Mouse (Mus musculus) heart, embryonic 16.5 days (tissue): Measurements from ENCODE around the gene Chrnb1. TPM values are rescaled to one million over a fixed set of nuclear protein-coding genes. Genes with fewer than 3 reads are reported as not detected.

Experiments
- ATAC-seq: fragments of 200-750 bp; cut with Nextera tagmentation; replicated peaks from 2 replicates; pipeline ENCODE4 v1.8.0; 2017; ENCODE audit warnings: moderate number of reproducible peaks; ENCODE audit not compliant: insufficient read depth, low FRiP score; ENCODE audit errors: extremely low read depth
- H3K27ac ChIP-seq: fragments of 300-500 bp; sonication (generic); 2 replicates; pipeline ENCODE4 v1.5.1; 2014; ENCODE audit warnings: mild to moderate bottlenecking, low read length, control low read depth, moderate library complexity
- H3K27me3 ChIP-seq: fragments of 300-500 bp; sonication (generic); 2 replicates; pipeline ENCODE4 v1.6.1; 2014; ENCODE audit warnings: low read length, mixed read lengths; ENCODE audit not compliant: control insufficient read depth, insufficient read depth
- H3K36me3 ChIP-seq: fragments of 300-500 bp; sonication (generic); 2 replicates; pipeline ENCODE4 v1.6.1; 2014; ENCODE audit not compliant: control insufficient read depth, insufficient read depth
- H3K4me1 ChIP-seq: fragments of 300-500 bp; sonication (generic); 2 replicates; pipeline ENCODE4 v1.6.1; 2014; ENCODE audit warnings: low read length, mixed read lengths; ENCODE audit not compliant: control insufficient read depth, insufficient read depth
- H3K4me2 ChIP-seq: fragments of 300-500 bp; sonication (generic); 2 replicates; pipeline ENCODE4 v1.6.1; 2014; ENCODE audit warnings: low read depth, mild to moderate bottlenecking, control low read depth, low read length
- H3K4me3 ChIP-seq: fragments of 300-500 bp; sonication (generic); 2 replicates; pipeline ENCODE4 v1.5.1; 2014; ENCODE audit warnings: mild to moderate bottlenecking, control low read depth, low read length
- H3K9ac ChIP-seq: fragments of 300-500 bp; sonication (generic); 2 replicates; pipeline ENCODE4 v1.6.1; 2014; ENCODE audit warnings: low read length, control low read depth
- H3K9me3 ChIP-seq: fragments of 300-500 bp; sonication (generic); replicated peaks from 2 replicates; pipeline ENCODE4 v1.6.1; 2016; ENCODE audit warnings: low read length; ENCODE audit not compliant: control insufficient read depth
- WGBS: fragments of 180-500 bp; shearing (Covaris S2); extraction: QIAGEN DNeasy Blood & Tissue Kit; methylation state at CpG from one replicate; pipeline ENCODE4 v1.1.7; 2014; 5-methylcytosine and 5-hydroxymethylcytosine counted together
- polyA plus RNA-seq: library from polyadenylated mRNA; unstranded; fragments of >200 nt; fragmentation: Nextera tagmentation; extraction: Ambion mirVana; gene quantifications from 2 replicates; pipeline ENCODE4 v1.2.1, GENCODE M21; 2015

Chrnb1 gene
- polyA plus RNA-seq, 1 experiment from 2014 or later, result 6.0 TPM

GRCm38 (mm10) chr11:69800392-69801197 lies 4.9 kb upstream of the Chrnb1 start:
- ATAC-seq, result peak; percentile 10
- Histone ChIP-seq H3K4me3 (peak overlapping the region; percentile 74), H3K27ac (peak overlapping the region; percentile 40), H3K27me3 (peaks cover 7% of the 10 kb centered on the region), H3K4me1 (peaks cover 50% of the 10 kb centered on the region), H3K36me3 (no peaks in the 10 kb centered on the region), H3K9me3 (no peaks in the 10 kb centered on the region), H3K9ac (peak overlapping the region; percentile 59), H3K4me2 (peak overlapping the region; percentile 99)
- WGBS, result under 1% methylated on average over 36 of the region's 36 CpGs

GRCm38 (mm10) chr11:69800138-69800391 lies 4.3 kb upstream of the Chrnb1 start:
- no peaks in the 10 kb centered on the region for H3K9me3 ChIP-seq
- WGBS, result 1% methylated on average over 11 of the region's 11 CpGs
- peak overlapping the region; percentile 3; the same call in 1 of the 2 replicates for H3K27ac ChIP-seq
- peak overlapping the region; percentile 74 for H3K4me3 ChIP-seq
- H3K4me2 ChIP-seq, result peak overlapping the region; percentile 99
- no peaks in the 10 kb centered on the region for H3K36me3 ChIP-seq
- H3K27me3 ChIP-seq, result peaks cover 6% of the 10 kb centered on the region
- H3K4me1 ChIP-seq, result peaks cover 50% of the 10 kb centered on the region
- H3K9ac ChIP-seq, result peak overlapping the region; percentile 59
- ATAC-seq, result no peak

DNA sequence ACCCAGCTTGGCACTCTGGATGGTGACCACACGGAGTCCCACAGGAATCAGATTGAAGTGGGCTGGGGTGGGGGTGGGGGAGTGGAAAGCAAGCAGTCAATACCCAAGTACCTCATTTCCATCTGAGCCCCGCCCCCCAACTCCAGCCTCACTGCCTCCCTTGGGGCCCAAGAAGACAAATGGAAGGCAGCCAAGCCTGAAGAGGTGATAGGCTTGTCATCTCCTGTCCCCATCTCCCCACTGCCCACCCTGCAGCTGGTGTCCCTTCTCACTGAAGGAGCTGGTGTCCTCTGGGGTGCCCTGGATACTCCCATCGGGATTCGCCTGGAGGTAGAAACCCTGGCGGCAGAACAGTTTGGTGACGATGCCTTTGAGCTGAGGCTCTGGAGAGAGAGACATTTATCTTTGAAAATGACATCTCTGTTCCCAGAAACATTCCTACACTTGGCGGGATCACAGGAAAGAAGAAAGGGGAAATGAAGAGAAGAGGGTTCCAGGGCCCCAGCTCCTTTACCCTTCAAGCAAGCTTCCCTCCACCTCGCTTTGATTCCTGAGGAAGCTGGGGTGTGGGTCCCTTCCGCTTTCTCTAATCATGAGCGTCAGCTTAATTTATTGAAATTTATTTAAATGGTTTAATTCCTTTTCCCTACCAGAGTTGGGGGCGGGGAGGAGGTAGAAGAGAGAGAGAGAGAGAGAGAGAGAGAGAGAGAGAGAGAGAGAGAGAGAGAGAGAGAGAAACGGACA lies 3.8 kb upstream of the Chrnb1 start:
- Histone ChIP-seq H3K4me3 (no peak overlapping the region), H3K27ac (peak overlapping the region; percentile 11; the same call in 1 of the 2 replicates), H3K4me1 (peaks cover 50% of the 10 kb centered on the region)

DNA sequence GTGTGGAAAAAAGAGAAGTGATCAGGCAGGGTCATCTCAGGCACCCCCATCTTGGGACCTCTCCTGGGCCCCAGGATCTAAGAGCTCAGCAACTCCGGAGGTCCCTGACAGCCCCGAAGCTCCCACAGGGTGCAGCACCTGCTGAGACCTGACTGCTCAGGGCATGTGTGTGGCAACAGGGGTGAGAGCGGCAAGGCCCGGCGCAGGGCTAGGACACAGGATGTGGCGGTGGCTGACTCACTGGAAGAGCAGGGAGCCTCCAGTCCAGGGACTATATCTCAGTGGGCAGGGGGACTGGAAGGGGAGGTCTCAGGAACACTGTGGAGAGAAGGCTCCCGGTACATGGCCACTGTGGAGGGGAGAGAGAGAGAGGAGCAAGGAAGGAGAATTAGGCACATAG lies 2.2 kb upstream of the Chrnb1 start:
- 67% methylated on average over 7 of the region's 7 CpGs for WGBS
- Histone ChIP-seq H3K4me1 (peaks cover 36% of the 10 kb centered on the region), H3K27ac (no peak overlapping the region)

More for the DNA sequence above, 3.8 kb upstream of the Chrnb1 start:
- WGBS, result 27% methylated on average over 12 of the region's 12 CpGs
- Histone ChIP-seq H3K36me3 (no peaks in the 10 kb centered on the region), H3K27me3 (peaks cover 4% of the 10 kb centered on the region), H3K9ac (no peak overlapping the region), H3K9me3 (no peaks in the 10 kb centered on the region), H3K4me2 (peak overlapping the region; percentile 99)
- no peak for ATAC-seq

DNA sequence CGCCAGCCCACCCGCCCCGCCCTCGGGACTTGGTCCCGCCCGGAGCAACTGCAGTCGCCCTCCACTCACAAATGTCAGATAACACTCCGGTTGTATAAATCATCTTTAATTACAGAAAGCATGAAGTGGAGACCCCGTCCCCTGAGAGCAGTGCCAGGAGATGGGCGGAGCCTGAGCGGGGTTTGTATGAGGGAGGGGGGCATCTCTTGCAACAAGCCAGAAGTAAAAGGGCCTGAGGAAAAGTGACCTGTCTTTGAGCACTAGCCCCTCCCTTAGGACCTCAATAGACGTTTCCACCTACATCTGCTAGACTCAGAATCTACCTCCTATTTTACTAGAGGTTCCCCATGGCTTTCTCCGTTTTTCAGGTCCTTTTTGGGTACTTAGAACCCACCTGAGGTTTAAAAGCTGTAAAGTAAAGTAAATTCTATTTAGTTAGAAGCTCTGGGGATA lies 266 bp upstream of the Chrnb1 start:
- Histone ChIP-seq H3K27ac (no peak overlapping the region), H3K9ac (peak overlapping the region; percentile 79)
- ATAC-seq, result no peak

More for the DNA sequence above, 2.2 kb upstream of the Chrnb1 start:
- Histone ChIP-seq H3K9ac (no peak overlapping the region), H3K4me2 (no peak overlapping the region), H3K4me3 (no peak overlapping the region), H3K9me3 (no peaks in the 10 kb centered on the region), H3K36me3 (no peaks in the 10 kb centered on the region), H3K27me3 (0 out of 2 replicates have a peak, but pooled peaks cover 2% of the 10 kb centered on the region)
- no peak for ATAC-seq

DNA sequence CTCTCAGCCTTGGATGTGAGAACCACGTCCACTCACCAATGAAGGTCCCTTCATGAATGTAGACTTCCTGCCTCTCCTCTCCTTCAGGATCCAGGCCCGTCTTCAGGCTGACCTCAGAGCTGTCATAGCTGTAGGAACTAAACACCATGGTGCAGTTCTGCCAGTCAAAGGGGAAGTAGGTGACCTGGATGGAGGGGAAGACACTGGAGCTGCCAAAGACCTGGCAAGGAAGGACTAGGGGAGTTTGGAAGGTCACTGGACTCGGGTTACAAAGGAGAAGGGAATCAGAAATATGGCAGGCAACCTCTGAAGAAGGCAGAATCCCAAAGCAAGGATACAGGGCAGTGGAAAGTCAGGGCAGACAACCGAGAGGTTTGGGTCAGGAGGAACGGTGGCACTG lies 2.3 kb downstream of the Chrnb1 start:
- Histone ChIP-seq H3K4me2 (no peak overlapping the region), H3K27ac (no peak overlapping the region), H3K4me3 (no peak overlapping the region), H3K4me1 (peaks cover 2% of the 10 kb centered on the region; the same call in 1 of the 2 replicates), H3K36me3 (no peaks in the 10 kb centered on the region), H3K9me3 (no peaks in the 10 kb centered on the region), H3K9ac (no peak overlapping the region), H3K27me3 (no peaks in the 10 kb centered on the region)
- no peak for ATAC-seq
- 63% methylated on average over 5 of the region's 5 CpGs for WGBS

More for the DNA sequence above, 266 bp upstream of the Chrnb1 start:
- Histone ChIP-seq H3K4me1 (peaks cover 19% of the 10 kb centered on the region), H3K36me3 (no peaks in the 10 kb centered on the region), H3K4me3 (peak overlapping the region; percentile 73), H3K4me2 (peak overlapping the region; percentile 99), H3K27me3 (0 out of 2 replicates have a peak, but pooled peaks cover 2% of the 10 kb centered on the region), H3K9me3 (no peaks in the 10 kb centered on the region)
- 4% methylated on average over 13 of the region's 13 CpGs for whole genome bisulfite sequencing

GRCm38 (mm10) chr11:69791420-69791819 lies 4.3 kb downstream of the Chrnb1 start:
- 66% methylated on average over 5 of the region's 5 CpGs for WGBS
- Histone ChIP-seq H3K4me1 (peaks cover 2% of the 10 kb centered on the region; the same call in 1 of the 2 replicates), H3K4me3 (no peak overlapping the region), H3K36me3 (no peaks in the 10 kb centered on the region), H3K9ac (no peak overlapping the region), H3K9me3 (no peaks in the 10 kb centered on the region), H3K27me3 (no peaks in the 10 kb centered on the region), H3K4me2 (no peak overlapping the region), H3K27ac (no peak overlapping the region)
- no peak for ATAC-seq

DNA sequence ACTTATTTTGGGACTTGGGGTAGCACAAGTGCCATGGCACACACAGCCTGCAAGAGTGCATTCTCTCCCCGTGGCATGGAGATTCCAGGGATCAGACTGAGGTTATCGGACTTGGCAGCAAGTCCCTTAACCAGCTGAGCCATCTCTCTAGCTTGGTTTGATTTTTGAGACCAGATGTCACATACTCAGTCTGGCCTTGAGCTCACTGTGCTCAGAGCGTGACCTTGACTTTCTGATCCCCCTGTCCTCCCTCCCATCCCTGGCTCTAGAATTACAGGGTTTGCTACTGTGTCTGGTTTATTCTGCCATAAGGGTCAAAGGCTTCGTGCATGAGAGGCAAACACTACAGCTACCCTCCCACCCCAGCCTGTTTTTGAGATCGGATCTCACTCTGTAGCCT lies 6.3 kb downstream of the Chrnb1 start:
- H3K9me3 ChIP-seq, result no peaks in the 10 kb centered on the region
- WGBS, result 47% methylated on average over 5 of the region's 5 CpGs
- H3K4me1 ChIP-seq, result peaks cover 8% of the 10 kb centered on the region
- H3K4me2 ChIP-seq, result no peak overlapping the region
- H3K36me3 ChIP-seq, result no peaks in the 10 kb centered on the region
- peak overlapping the region; percentile 30; the same call in 1 of the 2 replicates for H3K9ac ChIP-seq
- ATAC-seq, result no peak
- H3K27ac ChIP-seq, result 0 out of 2 replicates have a peak overlapping the region, but pooled peaks have one; percentile 24
- no peak overlapping the region for H3K4me3 ChIP-seq
- H3K27me3 ChIP-seq, result no peaks in the 10 kb centered on the region

DNA sequence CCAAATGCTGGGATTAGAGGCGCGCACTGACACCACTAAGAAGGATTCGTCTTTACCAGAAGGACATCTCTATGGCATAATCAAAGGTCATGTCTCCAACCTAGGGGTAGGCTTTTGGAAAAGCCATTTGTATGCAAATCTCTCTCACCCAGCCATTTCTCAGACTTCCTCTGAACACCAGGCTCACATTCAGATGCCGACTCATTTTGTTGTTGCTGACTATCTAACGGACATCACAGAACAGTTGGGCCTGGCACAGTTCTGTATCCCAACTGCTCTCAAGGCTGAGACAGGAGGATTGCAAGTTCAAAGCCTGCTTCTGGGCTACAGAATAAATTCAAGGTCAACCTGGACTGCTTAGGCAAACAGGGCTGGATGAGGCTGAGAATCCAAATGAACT lies 8.4 kb downstream of the Chrnb1 start:
- Histone ChIP-seq H3K4me2 (no peak overlapping the region), H3K4me1 (peaks cover 8% of the 10 kb centered on the region), H3K27me3 (no peaks in the 10 kb centered on the region), H3K27ac (no peak overlapping the region), H3K4me3 (no peak overlapping the region), H3K36me3 (no peaks in the 10 kb centered on the region), H3K9ac (no peak overlapping the region), H3K9me3 (no peaks in the 10 kb centered on the region)
- ATAC-seq, result no peak
- 88% methylated on average over 5 of the region's 5 CpGs for WGBS
